8 mouse cellular contexts compared by ENCODE assay signal in the genomic region with DNA sequence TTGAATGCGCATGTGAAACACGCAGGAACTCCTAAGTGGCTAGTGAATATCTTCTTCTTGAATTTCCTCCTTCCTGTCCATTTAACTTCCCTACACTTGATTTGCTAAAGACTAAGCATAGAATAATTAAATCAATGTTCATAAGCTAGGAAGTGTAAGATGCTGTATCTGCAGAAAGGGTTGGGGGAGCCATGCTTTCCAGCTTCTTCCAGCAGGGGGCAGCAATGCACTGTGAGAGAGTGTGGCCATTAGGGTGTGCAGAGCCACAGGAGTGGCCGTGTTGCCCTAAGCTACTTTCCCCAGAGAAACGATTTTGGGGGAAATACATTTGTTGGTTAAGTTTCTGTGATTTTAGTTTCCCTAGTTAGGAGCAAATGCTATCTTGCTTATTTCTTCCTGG.
DNase-seq lines count a peak whose midpoint lies in the region; ATAC-seq and TF ChIP-seq lines count a peak whose summit lies in the region.

No protein-coding gene starts in this region.

- H3K79me2 ChIP-seq in CH12.LX (replicated peaks; ENCODE audit: control insufficient read depth, extremely low read depth, insufficient read depth, poor library complexity, severe bottlenecking), result no peaks in the 10 kb centered on the region

- H3K4me1 ChIP-seq in CH12.LX (ENCODE audit: control insufficient read depth in 1 of 2, insufficient read depth in 2 of 2), result peaks cover 3 to 31% of the 10 kb centered on the region in 2 experiments; a peak in 3 of 4 replicates
- no peaks in the 10 kb centered on the region for H3K4me1 ChIP-seq in heart, postnatal 0 days (ENCODE audit: control insufficient read depth, insufficient read depth)

- DNase-seq in CH12.LX (ENCODE audit: extremely low read depth), result peak; percentile 64
- DNase-seq in adrenal gland, adult 8-10 months, result peak; percentile 37
- DNase-seq in embryo, embryonic 11.5 days (ENCODE audit: low read depth, low spot score), result peak; percentile 62
- peak; percentile 43 for DNase-seq in heart, postnatal 0 days (ENCODE audit: low spot score)
- DNase-seq in layer of hippocampus, postnatal 10 days (ENCODE audit: low spot score in 2 of 2), result peak; percentile 92 to 94
- peak; percentile 89 for DNase-seq in right cerebral cortex, postnatal 14 days
- DNase-seq in urinary bladder, postnatal 14 days (ENCODE audit: low spot score), result peak; percentile 81

- H3K4me2 ChIP-seq in CH12.LX (ENCODE audit: insufficient read depth, low read depth, poor library complexity, severe bottlenecking), result no peak overlapping the region
- no peak overlapping the region for H3K4me2 ChIP-seq in heart, postnatal 0 days (ENCODE audit: low read depth, low read length)

- no peak for TF ChIP-seq EP300 in CH12.LX (IDR thresholded peaks at IDR 0.05; ENCODE audit: low read length)
- no peak for TF ChIP-seq EP300 in heart, postnatal 0 days (IDR thresholded peaks at IDR 0.05; ENCODE audit: low read depth)

- peaks cover 9 to 17% of the 10 kb centered on the region in 2 experiments for H3K36me3 ChIP-seq in CH12.LX (replicated peaks in 1 of 2; ENCODE audit: control insufficient read depth in 1 of 2, insufficient read depth in 1 of 2, low read length in 1 of 2)
- peaks cover 78% of the 10 kb centered on the region for H3K36me3 ChIP-seq in heart, postnatal 0 days (replicated peaks; ENCODE audit: control insufficient read depth, insufficient read depth, low read length)

- H3K9ac ChIP-seq in CH12.LX (ENCODE audit: insufficient read depth, low read depth), result no peak overlapping the region
- no peak overlapping the region for H3K9ac ChIP-seq in heart, postnatal 0 days (replicated peaks; ENCODE audit: low read depth, low read length)

- no peak overlapping the region for H3K4me3 ChIP-seq in CH12.LX (replicated peaks in 1 of 3; ENCODE audit: low read depth in 2 of 3, low read length in 2 of 3, poor library complexity in 1 of 3)
- H3K4me3 ChIP-seq in heart, postnatal 0 days (ENCODE audit: low read depth, low read length), result no peak overlapping the region

- no peaks in the 10 kb centered on the region for H3K9me3 ChIP-seq in CH12.LX (replicated peaks; ENCODE audit: low read length)
- H3K9me3 ChIP-seq in heart, postnatal 0 days (replicated peaks; ENCODE audit: control insufficient read depth, low read length), result no peaks in the 10 kb centered on the region

- no peak overlapping the region for H3K27ac ChIP-seq in CH12.LX (ENCODE audit: insufficient read depth, low read depth)
- no peak overlapping the region for H3K27ac ChIP-seq in heart, postnatal 0 days (ENCODE audit: low read depth)

- dilution Hi-C loops in CH12.LX (cut with MboI; ENCODE audit: extremely low pct_ligation_motif_present, extremely low pct_unique_long_range_greater_than_20kb, low sequenced_read_pairs), result no loop called here

- ATAC-seq in heart, postnatal 0 days (ENCODE audit: insufficient read depth, low read depth), result peak; percentile 50; the same call in 1 of the 2 replicates
- peak; percentile 73 for ATAC-seq in megakaryocyte, adult 5-6 weeks (ENCODE audit: poor library complexity, severe bottlenecking)

- TF ChIP-seq RAD21 in CH12.LX (IDR thresholded peaks at IDR 0.05; ENCODE audit: low read depth, low read length), result peak; percentile 99

- in situ Hi-C loops in CH12.LX (cut with MboI; ENCODE audit: low pct_ligation_motif_present, low pct_unique_long_range_greater_than_20kb, low sequenced_read_pairs), result no loop called here

- 36% methylated on average over 4 of the region's 4 CpGs for WGBS in heart, postnatal 0 days

- no peak for TF ChIP-seq POLR2A in CH12.LX (IDR thresholded peaks at IDR 0.05; ENCODE audit: low read depth, low read length)

- TF ChIP-seq CTCF in CH12.LX (conservative IDR thresholded peaks at IDR 0.05 in 1 of 2, IDR thresholded peaks at IDR 0.05 in 1 of 2; ENCODE audit: low read depth in 2 of 2, low read length in 2 of 2), result peak; percentile 91 to 96
- peak; percentile 97 for TF ChIP-seq CTCF in heart, postnatal 0 days (IDR thresholded peaks at IDR 0.05; ENCODE audit: low read depth)

- H3K27me3 ChIP-seq in CH12.LX (replicated peaks), result no peaks in the 10 kb centered on the region
- no peaks in the 10 kb centered on the region for H3K27me3 ChIP-seq in heart, postnatal 0 days (ENCODE audit: control insufficient read depth, insufficient read depth, low read length)

TF ChIP-seq in CH12.LX, 34 proteins besides CTCF, POLR2A, EP300 and RAD21:
- TF ChIP-seq JUN (IDR thresholded peaks at IDR 0.05; ENCODE audit: insufficient read depth, low read depth, low read length) (no peak), NELFE (IDR thresholded peaks at IDR 0.05; ENCODE audit: low read depth, low read length) (peak; percentile 24; the same call in 1 of the 2 replicates), SMC3 (IDR thresholded peaks at IDR 0.05; ENCODE audit: low read depth, low read length) (peak; percentile 89), ELF1 (IDR thresholded peaks at IDR 0.05; ENCODE audit: low read depth, low read length) (no peak), MAX (IDR thresholded peaks at IDR 0.05; ENCODE audit: low read length) (peak; percentile 41; the same call in 1 of the 2 replicates), ZC3H11A (IDR thresholded peaks at IDR 0.05; ENCODE audit: low read depth, low read length) (peak; percentile 52; the same call in 1 of the 2 replicates), TBP (conservative IDR thresholded peaks at IDR 0.05; ENCODE audit: low read depth, low read length) (no peak), CHD2 (IDR thresholded peaks at IDR 0.05; ENCODE audit: low read length) (no peak), IRF4 (IDR thresholded peaks at IDR 0.05; ENCODE audit: low read depth, low read length) (peak; percentile 23; the same call in 1 of the 2 replicates), ETS1 (conservative IDR thresholded peaks at IDR 0.05; ENCODE audit: low read depth, low read length) (no peak), CHD1 (IDR thresholded peaks at IDR 0.05; ENCODE audit: low read depth, low read length) (no peak), MYC (IDR thresholded peaks at IDR 0.05; ENCODE audit: low read depth, low read length) (peak; percentile 46; the same call in 1 of the 2 replicates), GABPA (IDR thresholded peaks at IDR 0.05; ENCODE audit: insufficient replicate concordance, low read depth, low read length) (no peak), MAFK (IDR thresholded peaks at IDR 0.05; ENCODE audit: insufficient replicate concordance, low read length) (peak; percentile 74; the same call in 1 of the 2 replicates), KAT2A (IDR thresholded peaks at IDR 0.05; ENCODE audit: insufficient replicate concordance, low read length) (no peak), MXI1 (IDR thresholded peaks at IDR 0.05; ENCODE audit: low read depth, low read length) (no peak), ZMIZ1 (IDR thresholded peaks at IDR 0.05; ENCODE audit: low read depth, low read length) (no peak), BHLHE40 (IDR thresholded peaks at IDR 0.05; ENCODE audit: low read depth, low read length) (no peak), USF1 (IDR thresholded peaks at IDR 0.05; ENCODE audit: low read depth, low read length) (no peak), HCFC1 (IDR thresholded peaks at IDR 0.05; ENCODE audit: low read depth, low read length) (no peak)

Comparison
In these comparisons a context has a peak if more than half of its experiments do, and no peak if none do; other contexts are left out.
1. DNase-seq: peak in every context shown above with its lines; median percentile 93 in layer of hippocampus, postnatal 10 days; 89 in right cerebral cortex, postnatal 14 days; 81 in urinary bladder, postnatal 14 days; 64 in CH12.LX; 62 in embryo, embryonic 11.5 days; 43 in heart, postnatal 0 days; 37 in adrenal gland, adult 8-10 months.